Mouse (Mus musculus) E14TG2a.4 (cell line): ENCODE measurements around the gene Zfp119b.
A peak's percentile ranks its signal among the peaks of the same experiment; 100 is the strongest.
"Not testable (repeated sequence)": the region's sequence is repeated elsewhere in the genome, so short reads cannot be mapped to it uniquely, and the experiment has no call there.

Source experiments
- H3K27me3 ChIP-seq: 2 replicates; pipeline ENCODE4 v1.6.1; 2014; ENCODE audit warnings: low read length, control low read depth; ENCODE audit not compliant: insufficient read depth
- H3K36me3 ChIP-seq: 2 replicates; pipeline ENCODE4 v1.6.1; 2014; ENCODE audit warnings: low read length, control low read depth; ENCODE audit not compliant: insufficient read depth
- H3K4me1 ChIP-seq: replicated peaks from 2 replicates; pipeline ENCODE4 v1.6.1; 2014; ENCODE audit warnings: low read depth, low read length, control low read depth
- H3K4me3 ChIP-seq: replicated peaks from 2 replicates; pipeline ENCODE4 v1.5.1; 2014; ENCODE audit warnings: mild to moderate bottlenecking, low read length
- H3K9me3 ChIP-seq: 2 replicates; pipeline ENCODE4 v1.6.1; 2014; ENCODE audit warnings: low read length, control low read depth
- CTCF ChIP-seq: conservative IDR thresholded peaks from 2 replicates; pipeline ENCODE4 v1.5.1; 2014; ENCODE audit warnings: low read length
- NANOG ChIP-seq: IDR thresholded peaks from 2 replicates; pipeline ENCODE4 v1.6.1; 2014; ENCODE audit warnings: borderline replicate concordance, low read length, mixed read lengths
- POU5F1 ChIP-seq: IDR thresholded peaks from 2 replicates; pipeline ENCODE4 v1.6.1; 2014; ENCODE audit warnings: low read length, borderline replicate concordance

Zfp119b gene

GRCm38 (mm10) chr17:55933191-55933590, 16.1 kb downstream of the Zfp119b start:
- Histone ChIP-seq H3K4me1 (peaks cover 32% of the 10 kb centered on the region), H3K4me3 (peak overlapping the region; percentile 85), H3K36me3 (peaks cover 8% of the 10 kb centered on the region; the same call in 1 of the 2 replicates), H3K27me3 (no peaks in the 10 kb centered on the region), H3K9me3 (peaks cover 29% of the 10 kb centered on the region)
- TF ChIP-seq NANOG = no peak
- no peak for TF ChIP-seq POU5F1
- TF ChIP-seq CTCF = no peak

- H3K27me3 ChIP-seq = no peaks in the 10 kb centered on the region
- peaks cover 8% of the 10 kb centered on the region; the same call in 1 of the 2 replicates for H3K36me3 ChIP-seq
- H3K9me3 ChIP-seq = peaks cover 33% of the 10 kb centered on the region
- peak overlapping the region; percentile 85 for H3K4me3 ChIP-seq
- peaks cover 32% of the 10 kb centered on the region for H3K4me1 ChIP-seq
- TF ChIP-seq CTCF = no peak
- TF ChIP-seq POU5F1 = no peak
- TF ChIP-seq NANOG = no peak
Observed at GRCm38 (mm10) chr17:55932635-55933034, 16.7 kb downstream of the Zfp119b start.

- TF ChIP-seq NANOG (no peak), CTCF (peak; percentile 26)
- Histone ChIP-seq H3K9me3 (peaks cover 33% of the 10 kb centered on the region), H3K4me3 (peak overlapping the region; percentile 85), H3K27me3 (no peaks in the 10 kb centered on the region), H3K4me1 (peaks cover 32% of the 10 kb centered on the region), H3K36me3 (peaks cover 8% of the 10 kb centered on the region; the same call in 1 of the 2 replicates)
Observed at GRCm38 (mm10) chr17:55931553-55932502, 17.5 kb downstream of the Zfp119b start.

- TF ChIP-seq POU5F1 (no peak), CTCF (no peak), NANOG (no peak)
- Histone ChIP-seq H3K9me3 (peaks cover 8% of the 10 kb centered on the region), H3K4me3 (no peak overlapping the region), H3K4me1 (no peaks in the 10 kb centered on the region), H3K27me3 (no peaks in the 10 kb centered on the region), H3K36me3 (no peaks in the 10 kb centered on the region)
Observed at GRCm38 (mm10) chr17:55906669-55907068, 42.6 kb downstream of the Zfp119b start.

- Histone ChIP-seq H3K4me1 (no peaks in the 10 kb centered on the region), H3K4me3 (no peak overlapping the region), H3K36me3 (no peaks in the 10 kb centered on the region), H3K9me3 (peaks cover 8% of the 10 kb centered on the region), H3K27me3 (no peaks in the 10 kb centered on the region)
- no peak for TF ChIP-seq CTCF
- no peak for TF ChIP-seq NANOG
- no peak for TF ChIP-seq POU5F1
Observed at GRCm38 (mm10) chr17:55904131-55904530, 45.2 kb downstream of the Zfp119b start.

- Histone ChIP-seq H3K36me3 (no peaks in the 10 kb centered on the region), H3K27me3 (no peaks in the 10 kb centered on the region), H3K9me3 (peaks cover 8% of the 10 kb centered on the region), H3K4me1 (no peaks in the 10 kb centered on the region), H3K4me3 (no peak overlapping the region)
- TF ChIP-seq NANOG = no peak
- TF ChIP-seq POU5F1 = no peak
- no peak for TF ChIP-seq CTCF
Observed at GRCm38 (mm10) chr17:55903687-55904086, 45.6 kb downstream of the Zfp119b start.

- Histone ChIP-seq H3K4me1 (no peaks in the 10 kb centered on the region), H3K9me3 (peaks cover 8% of the 10 kb centered on the region), H3K36me3 (peaks cover 3% of the 10 kb centered on the region; the same call in 1 of the 2 replicates), H3K27me3 (no peaks in the 10 kb centered on the region), H3K4me3 (no peak overlapping the region)
- no peak for TF ChIP-seq CTCF
- TF ChIP-seq POU5F1 = no peak
- no peak for TF ChIP-seq NANOG
Observed at GRCm38 (mm10) chr17:55903087-55903486, 46.2 kb downstream of the Zfp119b start.

GRCm38 (mm10) chr17:55892406-55892955, 56.8 kb downstream of the Zfp119b start:
- H3K9me3 ChIP-seq, H3K27me3 ChIP-seq, H3K36me3 ChIP-seq: not testable (repeated sequence)
- H3K4me3 ChIP-seq = peak overlapping the region; percentile 82
- peaks cover 17% of the 10 kb centered on the region for H3K4me1 ChIP-seq
